Mouse (Mus musculus): Measurements from ENCODE around the gene Nfkbie.
A peak's percentile ranks its signal among the peaks of the same experiment; 100 is the strongest.

Nfkbie gene

GRCm38 (mm10) chr17:45596631-45597396 is 41.3 kb downstream of the Nfkbie start:
- DNase-seq (ENCODE audit: low read depth in 2 of 2, low spot score in 2 of 2) = peak; percentile 43 to 62

- DNase-seq (ENCODE audit: low read depth in 2 of 2, low spot score in 2 of 2) = no peak
Observed at GRCm38 (mm10) chr17:45597787-45598186, 42.3 kb downstream of the Nfkbie start.

GRCm38 (mm10) chr17:45598376-45598775 is 42.9 kb downstream of the Nfkbie start:
- no peak for DNase-seq (ENCODE audit: low read depth in 2 of 2, low spot score in 2 of 2)

GRCm38 (mm10) chr17:45598891-45599290 is 43.4 kb downstream of the Nfkbie start:
- DNase-seq (ENCODE audit: low read depth in 2 of 2, low spot score in 2 of 2) = no peak

- no peak for DNase-seq (ENCODE audit: low read depth in 2 of 2, low spot score in 2 of 2)
Observed at GRCm38 (mm10) chr17:45599446-45600242, 44.1 kb downstream of the Nfkbie start, which contains the start of gene Slc29a1. Gene Slc29a1, minus strand, starts transcription at chr17:45599606.

GRCm38 (mm10) chr17:45600267-45600666 is 44.8 kb downstream of the Nfkbie start:
- no peak for DNase-seq (ENCODE audit: low read depth in 2 of 2, low spot score in 2 of 2)

- DNase-seq (ENCODE audit: low read depth in 2 of 2, low spot score in 2 of 2) = no peak
Observed at GRCm38 (mm10) chr17:45601325-45601724, 45.8 kb downstream of the Nfkbie start.

- DNase-seq (ENCODE audit: low read depth in 2 of 2, low spot score in 2 of 2) = no peak
Observed at GRCm38 (mm10) chr17:45601877-45602304, 46.4 kb downstream of the Nfkbie start, which contains the start of gene Mymx. Gene Mymx, minus strand, starts transcription at chr17:45602102.

- DNase-seq (ENCODE audit: low read depth in 2 of 2, low spot score in 2 of 2) = no peak
Observed at GRCm38 (mm10) chr17:45602984-45603383, 47.5 kb downstream of the Nfkbie start.

- no peak for DNase-seq (ENCODE audit: low read depth in 2 of 2, low spot score in 2 of 2)
Observed at GRCm38 (mm10) chr17:45606992-45607879, 51.7 kb downstream of the Nfkbie start.

GRCm38 (mm10) chr17:45608396-45608795 is 52.9 kb downstream of the Nfkbie start:
- no peak for DNase-seq (ENCODE audit: low read depth in 2 of 2, low spot score in 2 of 2)

- DNase-seq (ENCODE audit: low read depth in 2 of 2, low spot score in 2 of 2) = no peak
Observed at GRCm38 (mm10) chr17:45610144-45610866, 54.8 kb downstream of the Nfkbie start.

GRCm38 (mm10) chr17:45612008-45612407 is 56.5 kb downstream of the Nfkbie start:
- no peak for DNase-seq (ENCODE audit: low read depth in 2 of 2, low spot score in 2 of 2)
